Mouse (Mus musculus): Measurements from ENCODE around the gene Etl4. TPM values are rescaled to one million over a fixed set of nuclear protein-coding genes. Genes with fewer than 3 reads are reported as not detected.

Etl4 gene
- polyA plus RNA-seq, 1 experiment from 2014 or later, result 7.2 TPM

DNA sequence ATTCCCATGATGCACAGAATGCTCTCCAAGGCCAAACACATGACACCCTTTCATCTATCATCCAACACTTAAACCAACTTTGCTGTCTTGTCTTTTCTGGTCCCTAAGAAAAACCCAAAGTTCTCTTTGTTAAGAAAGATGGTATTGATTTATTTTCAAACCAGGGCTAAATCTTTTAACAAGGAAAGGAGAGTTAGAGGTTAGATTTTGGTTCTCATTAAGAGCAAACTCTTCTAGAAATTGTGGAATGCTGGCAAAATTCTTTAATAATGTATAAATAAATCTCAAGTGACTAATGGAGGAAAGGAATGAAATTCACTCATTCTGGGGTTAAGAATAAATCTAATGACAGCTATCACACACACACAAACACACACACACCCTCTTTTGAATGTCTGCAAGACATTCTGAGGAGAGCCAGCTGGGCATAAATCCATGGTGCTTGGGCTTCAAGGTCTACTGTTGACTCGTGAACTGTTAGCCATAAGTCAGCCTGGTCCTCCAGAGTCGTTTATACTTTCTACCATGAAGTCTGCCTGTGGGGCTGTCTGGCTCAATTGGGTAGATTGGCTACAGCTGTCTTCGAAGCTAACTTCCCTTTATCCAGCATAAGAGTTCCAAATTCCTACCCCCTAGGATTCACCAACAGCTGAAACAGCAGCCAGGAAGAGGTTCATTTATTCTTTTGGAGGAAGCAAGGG, 544.1 kb downstream of the Etl4 start:
- WGBS, result 77% methylated on average over 3 of the region's 3 CpGs
- ATAC-seq (ENCODE audit: low FRiP score), result no peak
- no peaks in the 10 kb centered on the region for H3K4me1 ChIP-seq
- no peaks in the 10 kb centered on the region for H3K36me3 ChIP-seq
- no peaks in the 10 kb centered on the region for H3K27me3 ChIP-seq (replicated peaks)
- no peaks in the 10 kb centered on the region for H3K9me3 ChIP-seq (replicated peaks)
- no peak overlapping the region for H3K4me3 ChIP-seq (replicated peaks)
- no peak overlapping the region for H3K9ac ChIP-seq (replicated peaks)
- H3K27ac ChIP-seq (replicated peaks), result no peak overlapping the region
- no peak overlapping the region for H3K4me2 ChIP-seq

GRCm38 (mm10) chr2:20479199-20479598, 569.6 kb downstream of the Etl4 start:
- H3K27me3 ChIP-seq (replicated peaks), result no peaks in the 10 kb centered on the region
- H3K9ac ChIP-seq (replicated peaks), result no peak overlapping the region
- 70% methylated on average over 2 of the region's 2 CpGs for WGBS
- no peaks in the 10 kb centered on the region for H3K9me3 ChIP-seq (replicated peaks)
- no peak for ATAC-seq (ENCODE audit: low FRiP score)
- no peak overlapping the region for H3K27ac ChIP-seq (replicated peaks)
- no peaks in the 10 kb centered on the region for H3K4me1 ChIP-seq
- H3K4me2 ChIP-seq, result no peak overlapping the region
- H3K4me3 ChIP-seq (replicated peaks), result no peak overlapping the region
- no peaks in the 10 kb centered on the region for H3K36me3 ChIP-seq

- Histone ChIP-seq H3K9ac (replicated peaks) (no peak overlapping the region), H3K4me2 (no peak overlapping the region), H3K4me3 (replicated peaks) (no peak overlapping the region), H3K27me3 (replicated peaks) (no peaks in the 10 kb centered on the region), H3K4me1 (no peaks in the 10 kb centered on the region), H3K9me3 (replicated peaks) (no peaks in the 10 kb centered on the region), H3K27ac (replicated peaks) (no peak overlapping the region), H3K36me3 (no peaks in the 10 kb centered on the region)
- no peak for ATAC-seq (ENCODE audit: low FRiP score)
- WGBS, result 6% methylated on average over 2 of the region's 2 CpGs
Observed at GRCm38 (mm10) chr2:20486137-20486788, 576.7 kb downstream of the Etl4 start.

DNA sequence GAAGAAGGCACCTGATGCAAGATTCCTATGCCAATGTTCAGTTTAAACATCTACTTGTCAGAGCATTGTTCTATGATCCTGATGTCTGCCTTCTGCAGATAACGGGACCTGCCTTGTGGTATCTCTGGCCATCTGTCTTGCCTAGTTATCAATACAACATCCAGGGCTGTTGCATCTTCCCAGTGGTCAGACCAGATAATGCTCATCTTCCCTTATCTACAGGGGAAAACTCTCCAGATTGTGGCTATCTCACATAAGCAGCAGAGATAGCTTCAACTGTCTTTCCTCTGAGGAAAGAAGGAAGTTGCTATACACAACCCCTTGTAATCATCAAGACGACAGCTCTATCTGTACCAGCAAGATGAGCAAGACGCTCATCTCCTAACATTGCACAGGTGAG, 579.5 kb downstream of the Etl4 start:
- no peak overlapping the region for H3K27ac ChIP-seq (replicated peaks)
- H3K4me3 ChIP-seq (replicated peaks), result no peak overlapping the region
- H3K27me3 ChIP-seq (replicated peaks), result no peaks in the 10 kb centered on the region
- ATAC-seq (ENCODE audit: low FRiP score), result no peak
- H3K36me3 ChIP-seq, result no peaks in the 10 kb centered on the region
- no peak overlapping the region for H3K9ac ChIP-seq (replicated peaks)
- no peak overlapping the region for H3K4me2 ChIP-seq
- H3K4me1 ChIP-seq, result no peaks in the 10 kb centered on the region
- no peaks in the 10 kb centered on the region for H3K9me3 ChIP-seq (replicated peaks)
- WGBS, result 90% methylated on average over 3 of the region's 3 CpGs

- Histone ChIP-seq H3K9ac (replicated peaks) (no peak overlapping the region), H3K36me3 (no peaks in the 10 kb centered on the region), H3K4me2 (no peak overlapping the region), H3K4me3 (replicated peaks) (no peak overlapping the region), H3K4me1 (no peaks in the 10 kb centered on the region), H3K27me3 (replicated peaks) (no peaks in the 10 kb centered on the region), H3K9me3 (replicated peaks) (no peaks in the 10 kb centered on the region), H3K27ac (replicated peaks) (no peak overlapping the region)
- 59% methylated on average over 2 of the region's 2 CpGs for WGBS
- ATAC-seq (ENCODE audit: low FRiP score), result no peak
Observed at GRCm38 (mm10) chr2:20492125-20492524, 582.5 kb downstream of the Etl4 start.

- no peak overlapping the region for H3K4me2 ChIP-seq
- H3K9ac ChIP-seq (replicated peaks), result no peak overlapping the region
- H3K9me3 ChIP-seq (replicated peaks), result no peaks in the 10 kb centered on the region
- H3K36me3 ChIP-seq, result no peaks in the 10 kb centered on the region
- no peak overlapping the region for H3K4me3 ChIP-seq (replicated peaks)
- no peaks in the 10 kb centered on the region for H3K4me1 ChIP-seq
- H3K27ac ChIP-seq (replicated peaks), result no peak overlapping the region
- 83% methylated on average over 2 of the region's 2 CpGs for WGBS
- ATAC-seq (ENCODE audit: low FRiP score), result no peak
- no peaks in the 10 kb centered on the region for H3K27me3 ChIP-seq (replicated peaks)
Observed at GRCm38 (mm10) chr2:20493806-20494205, 584.2 kb downstream of the Etl4 start.

- 15% methylated on average over 3 of the region's 3 CpGs for WGBS
- no peak overlapping the region for H3K9ac ChIP-seq (replicated peaks)
- no peak; the same call in 1 of the 2 replicates for ATAC-seq (ENCODE audit: low FRiP score)
Observed at GRCm38 (mm10) chr2:20494666-20495065, 585.1 kb downstream of the Etl4 start.

GRCm38 (mm10) chr2:20496219-20496800, 586.7 kb downstream of the Etl4 start:
- ATAC-seq (ENCODE audit: low FRiP score), result no peak

More at GRCm38 (mm10) chr2:20494666-20495065, 585.1 kb downstream of the Etl4 start:
- no peaks in the 10 kb centered on the region for H3K27me3 ChIP-seq (replicated peaks)
- no peak overlapping the region for H3K4me2 ChIP-seq
- H3K27ac ChIP-seq (replicated peaks), result no peak overlapping the region
- H3K36me3 ChIP-seq, result no peaks in the 10 kb centered on the region
- H3K4me1 ChIP-seq, result no peaks in the 10 kb centered on the region
- H3K9me3 ChIP-seq (replicated peaks), result no peaks in the 10 kb centered on the region
- H3K4me3 ChIP-seq (replicated peaks), result no peak overlapping the region

GRCm38 (mm10) chr2:20507832-20508723, 598.5 kb downstream of the Etl4 start:
- Histone ChIP-seq H3K4me3 (replicated peaks) (no peak overlapping the region), H3K9me3 (replicated peaks) (no peaks in the 10 kb centered on the region), H3K27ac (replicated peaks) (no peak overlapping the region), H3K9ac (replicated peaks) (no peak overlapping the region), H3K4me1 (no peaks in the 10 kb centered on the region), H3K27me3 (replicated peaks) (no peaks in the 10 kb centered on the region), H3K36me3 (no peaks in the 10 kb centered on the region), H3K4me2 (no peak overlapping the region)
- no peak for ATAC-seq (ENCODE audit: low FRiP score)
- 72% methylated on average over 6 of the region's 6 CpGs for WGBS

More at GRCm38 (mm10) chr2:20496219-20496800, 586.7 kb downstream of the Etl4 start:
- Histone ChIP-seq H3K4me2 (no peak overlapping the region), H3K4me1 (no peaks in the 10 kb centered on the region), H3K27ac (replicated peaks) (no peak overlapping the region), H3K27me3 (replicated peaks) (no peaks in the 10 kb centered on the region), H3K9ac (replicated peaks) (no peak overlapping the region), H3K4me3 (replicated peaks) (no peak overlapping the region), H3K9me3 (replicated peaks) (no peaks in the 10 kb centered on the region), H3K36me3 (no peaks in the 10 kb centered on the region)
- WGBS, result 57% methylated on average over 8 of the region's 8 CpGs

DNA sequence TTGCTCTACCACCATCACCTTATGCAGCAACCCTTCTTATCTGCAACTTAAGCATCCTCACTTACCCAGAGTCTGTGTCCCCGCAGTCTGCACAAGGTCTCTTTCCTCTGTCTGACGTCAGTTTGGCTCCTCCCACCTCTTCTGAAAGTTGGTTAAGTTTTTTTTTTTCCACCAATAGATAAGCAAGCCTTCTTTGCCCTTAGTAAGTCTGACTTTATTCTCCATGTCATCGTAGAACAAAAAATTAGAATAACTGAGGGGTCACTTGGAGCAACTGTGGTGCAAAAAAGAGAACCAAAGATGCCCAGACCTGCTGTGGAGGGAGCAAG, 599.1 kb downstream of the Etl4 start:
- ATAC-seq (ENCODE audit: low FRiP score), result no peak
- H3K9me3 ChIP-seq (replicated peaks), result no peaks in the 10 kb centered on the region
- H3K27me3 ChIP-seq (replicated peaks), result no peaks in the 10 kb centered on the region
- H3K27ac ChIP-seq (replicated peaks), result no peak overlapping the region
- no peak overlapping the region for H3K4me3 ChIP-seq (replicated peaks)
- no peaks in the 10 kb centered on the region for H3K4me1 ChIP-seq
- H3K9ac ChIP-seq (replicated peaks), result no peak overlapping the region
- WGBS, result 81% methylated on average over 3 of the region's 3 CpGs
- no peaks in the 10 kb centered on the region for H3K36me3 ChIP-seq
- H3K4me2 ChIP-seq, result no peak overlapping the region

DNA sequence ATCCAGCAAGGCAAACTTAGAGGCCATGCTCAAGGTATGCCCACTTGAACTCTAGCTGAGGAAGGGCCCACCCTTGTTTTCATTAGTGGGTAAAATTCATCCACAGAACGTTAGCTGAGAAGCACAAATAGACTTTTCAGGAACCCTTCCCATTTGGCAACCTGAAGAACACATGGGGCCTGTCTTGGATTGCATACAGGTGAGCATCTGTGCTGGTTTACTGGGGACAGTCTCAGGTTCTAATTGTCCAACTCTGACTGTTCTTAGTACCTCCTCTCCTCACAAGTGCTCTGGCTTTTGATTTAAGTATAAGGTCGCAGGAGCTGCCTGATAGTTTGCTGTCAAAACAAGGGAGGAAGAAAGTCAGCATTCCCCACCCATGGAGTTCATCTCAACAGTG, 600.5 kb downstream of the Etl4 start:
- Histone ChIP-seq H3K4me3 (replicated peaks) (no peak overlapping the region), H3K27ac (replicated peaks) (no peak overlapping the region), H3K36me3 (no peaks in the 10 kb centered on the region), H3K4me2 (no peak overlapping the region), H3K9me3 (replicated peaks) (no peaks in the 10 kb centered on the region), H3K4me1 (no peaks in the 10 kb centered on the region), H3K9ac (replicated peaks) (no peak overlapping the region), H3K27me3 (replicated peaks) (no peaks in the 10 kb centered on the region)
- ATAC-seq (ENCODE audit: low FRiP score), result no peak
- 86% methylated on average over 2 of the region's 2 CpGs for WGBS

Measured in neural tube, embryonic 15.5 days (tissue).